Mouse (Mus musculus): Measurements from ENCODE around the gene Haghl. TPM values are rescaled to one million over a fixed set of nuclear protein-coding genes. Genes with fewer than 3 reads are reported as not detected.

The Haghl gene
- polyA plus RNA-seq (2015; fragmentation: Nextera tagmentation; extraction: Ambion mirVana), result 133 TPM in 2 replicates

DNA sequence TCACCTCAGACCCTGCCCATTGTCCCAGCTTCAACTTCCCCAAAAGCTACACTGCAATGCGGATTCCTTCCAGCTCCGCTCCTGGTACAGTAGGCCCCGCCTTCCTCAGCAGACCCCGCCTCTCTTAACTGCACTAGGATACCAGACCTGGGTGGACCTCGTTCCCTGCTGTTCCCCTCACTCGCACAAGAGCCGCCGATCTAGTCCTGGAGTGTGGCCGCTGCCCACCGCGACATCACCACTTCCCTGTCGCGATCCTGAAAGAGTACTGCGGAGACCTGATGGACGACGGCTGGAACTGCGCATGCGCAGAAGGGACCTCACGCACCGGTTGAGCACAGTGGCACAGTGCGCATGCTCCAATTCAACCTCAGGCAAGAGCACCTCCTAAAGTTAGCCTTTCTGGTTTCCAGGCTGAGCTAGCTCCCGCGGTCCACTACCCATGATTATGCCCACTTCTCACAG is at the start of gene Haghl:
TSS of gene Haghl (minus strand) at position 393 of the 465 bp plus-strand sequence.
- H3K9ac ChIP-seq, result peak within 1 kb of the TSS; percentile 66
- peaks cover 30% of the 10 kb centered on the region for H3K4me1 ChIP-seq (replicated peaks)
- peak within 1 kb of the TSS; percentile 94 for H3K27ac ChIP-seq (replicated peaks)
- peaks cover 33% of the 10 kb centered on the region for H3K36me3 ChIP-seq
- under 1% methylated on average over 23 of the region's 23 CpGs for WGBS
- peak within 1 kb of the TSS; percentile 79 for H3K4me2 ChIP-seq
- peak; percentile 87 for ATAC-seq (ENCODE audit: low FRiP score, low read depth)
- H3K4me3 ChIP-seq, result peak within 1 kb of the TSS; percentile 86
- H3K27me3 ChIP-seq, result no peaks in the 10 kb centered on the region
- no peaks in the 10 kb centered on the region for H3K9me3 ChIP-seq

GRCm38 (mm10) chr17:25834595-25835222 is 49.2 kb upstream of the Haghl start:
- H3K27me3 ChIP-seq, result no peaks in the 10 kb centered on the region
- H3K9ac ChIP-seq, result peak overlapping the region; percentile 70
- H3K36me3 ChIP-seq, result peaks cover 25% of the 10 kb centered on the region
- no peak for ATAC-seq (ENCODE audit: low FRiP score, low read depth)
- H3K4me3 ChIP-seq, result peak overlapping the region; percentile 57
- no peaks in the 10 kb centered on the region for H3K9me3 ChIP-seq
- peak overlapping the region; percentile 98 for H3K27ac ChIP-seq (replicated peaks)
- WGBS, result 92% methylated on average over 11 of the region's 12 CpGs
- H3K4me1 ChIP-seq (replicated peaks), result peaks cover 76% of the 10 kb centered on the region
- peak overlapping the region; percentile 92 for H3K4me2 ChIP-seq

GRCm38 (mm10) chr17:25833961-25834594 is 48.6 kb upstream of the Haghl start:
- no peaks in the 10 kb centered on the region for H3K27me3 ChIP-seq

DNA sequence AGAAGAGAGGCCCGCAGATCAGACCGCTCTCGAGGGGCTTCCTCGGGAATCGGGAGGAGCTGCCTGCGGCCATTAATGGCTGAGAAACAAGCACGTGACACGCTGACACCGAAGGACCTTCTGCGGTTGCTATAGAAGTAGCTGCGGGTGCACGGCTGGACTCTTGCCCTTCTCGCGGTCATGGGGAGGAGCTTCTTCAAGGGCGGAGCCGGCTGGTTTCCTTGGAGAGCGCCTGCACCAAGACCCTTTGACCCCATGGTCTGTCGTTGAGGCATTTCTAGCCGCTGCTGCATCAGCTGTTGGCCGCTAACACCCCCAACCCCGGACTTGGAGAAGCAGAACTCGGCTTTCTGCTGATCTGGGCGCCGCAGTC is 47.8 kb upstream of the Haghl start, which contains the start of gene Stub1:
TSS of gene Stub1 (minus strand) at position 114 of the 373 bp plus-strand sequence.
- Histone ChIP-seq H3K9ac (peak within 1 kb of the TSS; percentile 70), H3K4me1 (replicated peaks) (peaks cover 85% of the 10 kb centered on the region), H3K36me3 (peaks cover 16% of the 10 kb centered on the region), H3K27ac (replicated peaks) (peak within 1 kb of the TSS; percentile 98), H3K9me3 (no peaks in the 10 kb centered on the region), H3K27me3 (no peaks in the 10 kb centered on the region), H3K4me3 (peak within 1 kb of the TSS; percentile 57), H3K4me2 (peak within 1 kb of the TSS; percentile 92)
- ATAC-seq (ENCODE audit: low FRiP score, low read depth), result no peak; the same call in none of the 2 replicates
- under 1% methylated on average over 24 of the region's 24 CpGs for WGBS

More at GRCm38 (mm10) chr17:25833961-25834594, 48.6 kb upstream of the Haghl start:
- Histone ChIP-seq H3K4me3 (peak overlapping the region; percentile 57), H3K9me3 (no peaks in the 10 kb centered on the region), H3K9ac (peak overlapping the region; percentile 70), H3K27ac (replicated peaks) (peak overlapping the region; percentile 98), H3K4me1 (replicated peaks) (peaks cover 82% of the 10 kb centered on the region), H3K4me2 (peak overlapping the region; percentile 92), H3K36me3 (peaks cover 19% of the 10 kb centered on the region)
- no peak for ATAC-seq (ENCODE audit: low FRiP score, low read depth)
- WGBS, result 50% methylated on average over 6 of the region's 6 CpGs

DNA sequence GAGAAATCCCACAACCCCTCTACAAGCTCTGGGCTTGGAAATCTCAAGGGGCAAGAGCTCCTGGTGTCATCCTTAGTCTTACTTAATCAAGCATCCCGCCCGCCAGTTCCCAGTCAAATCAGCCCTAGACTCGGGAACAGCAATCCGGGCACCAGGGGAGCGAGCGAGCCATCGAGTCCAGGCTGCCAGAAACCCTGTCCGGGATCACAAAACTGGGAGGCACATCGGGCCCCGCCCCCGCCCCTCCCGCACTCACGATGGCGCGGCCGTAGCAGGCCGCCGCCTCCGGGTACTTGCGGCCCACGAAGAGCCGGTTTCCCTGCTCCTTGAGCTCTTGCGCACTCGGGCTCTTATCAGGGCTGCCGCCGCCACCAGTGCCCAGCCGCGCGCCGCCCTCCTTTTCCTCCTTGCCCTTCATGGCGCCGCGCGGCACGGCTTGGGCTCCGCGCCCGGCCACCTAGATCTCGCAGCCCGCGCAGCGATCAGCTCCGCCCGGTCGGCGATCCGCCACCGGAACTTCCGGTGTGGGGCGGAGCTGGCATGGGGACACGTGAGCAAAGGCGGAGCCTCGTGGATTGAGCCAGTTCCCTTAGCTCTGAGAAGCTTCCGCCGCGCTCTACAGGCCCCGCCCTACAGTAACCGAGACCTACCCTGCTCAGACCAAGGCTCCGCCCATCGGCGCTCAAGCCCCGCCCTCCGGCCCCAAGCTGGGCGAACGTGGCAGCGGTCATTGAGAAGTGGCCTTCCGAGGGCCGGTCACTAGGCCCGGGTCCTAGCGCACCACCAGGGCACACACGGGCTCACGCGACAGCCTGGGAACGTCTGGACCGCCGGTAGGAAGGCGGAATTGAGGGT is 47.2 kb upstream of the Haghl start:
- peak; percentile 92 for ATAC-seq (ENCODE audit: low FRiP score, low read depth)
- Histone ChIP-seq H3K9me3 (no peaks in the 10 kb centered on the region), H3K4me1 (replicated peaks) (peaks cover 85% of the 10 kb centered on the region), H3K4me3 (peak overlapping the region; percentile 57), H3K27me3 (no peaks in the 10 kb centered on the region), H3K27ac (replicated peaks) (peak overlapping the region; percentile 98), H3K4me2 (peak overlapping the region; percentile 92), H3K9ac (peak overlapping the region; percentile 70), H3K36me3 (peaks cover 16% of the 10 kb centered on the region)
- under 1% methylated on average over 72 of the region's 77 CpGs for WGBS

DNA sequence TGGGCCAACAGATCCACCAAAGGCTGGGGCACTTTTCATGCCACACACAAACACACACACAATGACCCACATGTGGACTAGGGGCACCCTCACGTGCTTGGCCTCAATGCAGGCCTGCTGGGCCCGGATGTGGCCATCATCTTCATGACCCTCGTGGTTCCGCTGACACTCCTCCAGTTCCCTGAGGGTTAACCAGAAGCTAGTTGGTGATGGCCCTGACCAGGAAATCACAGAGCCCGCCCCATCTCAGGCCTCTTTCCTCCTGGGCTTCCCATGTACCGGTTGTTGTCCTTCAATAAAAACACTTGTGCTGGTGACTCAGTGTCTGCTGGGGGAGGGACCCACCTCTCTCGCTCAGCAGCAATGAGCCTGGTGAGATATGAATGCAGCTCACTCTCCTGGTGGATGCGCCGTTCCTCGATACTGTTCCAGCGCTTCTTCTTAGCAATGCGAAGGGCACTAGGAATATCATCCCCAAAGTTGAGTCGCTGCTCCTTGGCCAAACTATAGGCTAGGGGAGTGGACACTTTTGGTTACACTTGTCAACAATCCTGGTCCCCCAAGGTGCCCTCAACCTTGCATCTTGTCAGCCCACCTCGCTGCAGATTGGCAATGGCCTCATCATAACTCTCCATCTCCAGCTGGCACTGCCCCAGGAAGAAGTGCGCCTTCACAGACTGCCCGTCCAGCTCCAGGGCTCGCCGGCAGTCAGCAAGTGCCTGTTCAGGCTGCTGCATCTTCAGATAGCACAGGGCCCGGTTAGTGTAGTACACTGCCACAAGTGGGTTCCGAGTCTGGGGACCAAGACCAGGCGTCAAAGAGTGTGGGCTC is 46.2 kb upstream of the Haghl start:
- Histone ChIP-seq H3K4me2 (peak overlapping the region; percentile 92), H3K9me3 (no peaks in the 10 kb centered on the region), H3K27ac (replicated peaks) (peak overlapping the region; percentile 98), H3K4me1 (replicated peaks) (peaks cover 85% of the 10 kb centered on the region), H3K27me3 (no peaks in the 10 kb centered on the region), H3K4me3 (peak overlapping the region; percentile 57), H3K36me3 (peaks cover 26% of the 10 kb centered on the region), H3K9ac (peak overlapping the region; percentile 70)
- whole genome bisulfite sequencing, result 63% methylated on average over 21 of the region's 21 CpGs
- no peak for ATAC-seq (ENCODE audit: low FRiP score, low read depth)

DNA sequence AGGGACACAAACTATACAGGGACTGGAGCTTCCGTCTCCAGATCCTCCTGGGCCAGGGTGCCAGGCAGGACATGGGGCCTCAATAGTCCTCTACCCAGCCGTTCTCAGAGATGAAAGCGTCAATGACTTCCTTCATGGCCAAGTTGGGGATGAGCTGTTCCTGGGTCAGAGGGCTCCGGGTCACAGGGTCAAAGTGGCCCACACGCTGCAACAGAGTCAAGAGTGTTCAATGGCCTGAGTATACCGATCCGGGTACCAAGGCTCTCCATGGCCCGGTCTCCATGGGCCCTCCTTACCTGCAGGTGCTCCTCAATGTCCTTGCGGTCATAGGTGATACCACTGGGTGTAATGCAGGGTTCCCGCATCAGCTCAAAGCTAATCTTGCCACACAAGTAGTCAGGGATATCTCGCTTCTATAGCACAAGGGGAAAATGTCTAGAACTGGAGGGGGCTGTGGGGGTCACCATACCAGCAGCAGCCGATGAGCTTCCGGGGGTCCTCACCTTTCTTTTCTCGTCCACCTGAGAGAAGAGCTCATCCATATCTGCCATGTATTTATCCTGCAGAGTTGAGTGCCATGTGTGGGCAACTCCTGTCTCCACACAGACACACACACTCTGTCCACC is 45.4 kb upstream of the Haghl start:
- WGBS, result 88% methylated on average over 14 of the region's 14 CpGs
- H3K27me3 ChIP-seq, result no peaks in the 10 kb centered on the region
- H3K4me2 ChIP-seq, result peak overlapping the region; percentile 92
- no peaks in the 10 kb centered on the region for H3K9me3 ChIP-seq
- H3K4me3 ChIP-seq, result peak overlapping the region; percentile 57; the same call in 1 of the 2 replicates
- no peak for ATAC-seq (ENCODE audit: low FRiP score, low read depth)
- no peak overlapping the region for H3K27ac ChIP-seq (replicated peaks)
- H3K9ac ChIP-seq, result 0 out of 2 replicates have a peak overlapping the region, but pooled peaks have one; percentile 70
- peaks cover 84% of the 10 kb centered on the region for H3K4me1 ChIP-seq (replicated peaks)
- peaks cover 28% of the 10 kb centered on the region for H3K36me3 ChIP-seq

DNA sequence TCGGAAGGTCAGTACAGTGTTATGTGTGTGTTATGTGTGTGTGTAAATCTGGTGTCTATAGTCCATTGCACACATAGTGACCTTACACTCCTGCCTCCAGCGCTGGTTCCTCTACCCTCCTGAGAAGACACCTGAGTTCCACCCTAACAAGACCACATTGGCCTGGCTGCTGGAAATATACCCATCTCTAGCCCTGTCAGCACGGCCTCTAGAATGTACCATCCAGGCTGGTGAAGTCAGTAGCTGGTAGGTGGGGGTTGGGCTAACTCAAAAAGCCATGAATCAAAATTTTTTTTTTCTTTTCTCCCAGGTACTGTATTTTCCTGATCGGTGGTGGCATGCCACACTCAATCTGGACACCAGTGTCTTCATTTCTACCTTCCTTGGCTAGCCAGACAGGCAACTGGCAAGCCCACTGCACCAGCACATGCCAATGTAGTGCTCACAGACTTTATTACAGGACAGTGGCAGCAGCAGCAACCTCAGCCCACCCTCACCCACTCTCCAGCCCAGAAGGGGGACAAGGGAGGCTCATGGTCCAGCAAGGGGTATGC is 44.8 kb upstream of the Haghl start:
- no peak for ATAC-seq (ENCODE audit: low FRiP score, low read depth)
- WGBS, result 87% methylated on average over 4 of the region's 4 CpGs
- H3K27me3 ChIP-seq, result no peaks in the 10 kb centered on the region
- peak overlapping the region; percentile 69 for H3K4me3 ChIP-seq
- H3K9ac ChIP-seq, result no peak overlapping the region
- peaks cover 84% of the 10 kb centered on the region for H3K4me1 ChIP-seq (replicated peaks)
- peak overlapping the region; percentile 92 for H3K4me2 ChIP-seq
- H3K9me3 ChIP-seq, result no peaks in the 10 kb centered on the region
- peaks cover 28% of the 10 kb centered on the region for H3K36me3 ChIP-seq
- H3K27ac ChIP-seq (replicated peaks), result no peak overlapping the region

GRCm38 (mm10) chr17:25829558-25830017 is 44.1 kb upstream of the Haghl start:
- ATAC-seq (ENCODE audit: low FRiP score, low read depth), result no peak
- H3K4me1 ChIP-seq (replicated peaks), result peaks cover 84% of the 10 kb centered on the region
- peak overlapping the region; percentile 69 for H3K4me3 ChIP-seq
- peak overlapping the region; percentile 92 for H3K4me2 ChIP-seq
- H3K27ac ChIP-seq (replicated peaks), result peak overlapping the region; percentile 92
- no peaks in the 10 kb centered on the region for H3K27me3 ChIP-seq
- H3K9ac ChIP-seq, result peak overlapping the region; percentile 85
- 38% methylated on average over 8 of the region's 8 CpGs for WGBS
- H3K9me3 ChIP-seq, result no peaks in the 10 kb centered on the region
- peaks cover 28% of the 10 kb centered on the region for H3K36me3 ChIP-seq

GRCm38 (mm10) chr17:25828712-25829557 is 43.5 kb upstream of the Haghl start, which contains the start of gene Jmjd8:
Gene Jmjd8 (plus strand): TSS chr17:25828867.
- H3K27ac ChIP-seq (replicated peaks), result peak within 1 kb of the TSS; percentile 92
- H3K4me2 ChIP-seq, result peak within 1 kb of the TSS; percentile 92
- H3K36me3 ChIP-seq, result peaks cover 28% of the 10 kb centered on the region
- peak within 1 kb of the TSS; percentile 69 for H3K4me3 ChIP-seq
- peaks cover 84% of the 10 kb centered on the region for H3K4me1 ChIP-seq (replicated peaks)
- H3K9ac ChIP-seq, result peak within 1 kb of the TSS; percentile 85
- H3K9me3 ChIP-seq, result no peaks in the 10 kb centered on the region
- peak; percentile 60 for ATAC-seq (ENCODE audit: low FRiP score, low read depth)
- H3K27me3 ChIP-seq, result no peaks in the 10 kb centered on the region
- 1% methylated on average over 32 of the region's 32 CpGs for WGBS
